Mouse (Mus musculus): ENCODE data around the gene Tm6sf2. TPM values are rescaled to one million over a fixed set of nuclear protein-coding genes. Genes with fewer than 3 reads are reported as not detected.

Tm6sf2 gene
- polyA plus RNA-seq (2012; fragmentation: generic; extraction: Trizol), result 1 to 10 TPM in 1 of 2 experiments, under 1 TPM in 1; 0.15 to 1.4 TPM

GRCm38 (mm10) chr8:70072441-70073069 lies at the start of gene Tm6sf2:
Gene Tm6sf2 (plus strand): TSS chr8:70072924.

GRCm38 (mm10) chr8:70042583-70043455 lies 29.9 kb upstream of the Tm6sf2 start, which contains the start of the genes Mau2 and Sugp1:
Gene Mau2 (minus strand): TSS chr8:70042734.
Gene Sugp1 (plus strand): TSS chr8:70042813.

DNA sequence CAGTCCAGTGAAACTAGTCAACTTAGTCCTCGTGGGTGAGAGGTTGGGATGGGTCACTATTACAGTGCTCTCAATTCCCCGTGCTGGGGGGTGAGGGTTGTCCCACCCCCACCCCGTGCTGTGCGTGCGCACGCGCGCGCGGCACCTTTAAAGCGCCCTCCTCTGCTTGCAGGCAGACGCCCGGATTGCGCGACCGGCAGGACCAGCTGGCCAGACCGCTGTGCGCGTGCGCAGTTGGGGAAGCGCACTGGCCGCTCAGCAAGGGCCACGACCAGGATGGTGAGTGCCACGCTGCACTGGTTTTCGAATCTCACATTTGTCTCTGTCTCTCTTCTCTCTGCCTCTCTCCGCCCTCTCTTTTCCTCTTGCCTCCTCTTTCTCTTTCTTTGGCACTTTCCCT lies 10.6 kb downstream of the Tm6sf2 start, which contains the start of gene Hapln4:
TSS of gene Hapln4 (plus strand) at position 173 of the 400 bp plus-strand sequence.

GRCm38 (mm10) chr8:70120667-70121066 lies 47.9 kb downstream of the Tm6sf2 start, which contains the start of gene Ncan:
Gene Ncan (minus strand): TSS chr8:70120873.

Other genes with a start within 250 kb of the Tm6sf2 start
- 1 to 10 TPM; 2.6 to 3.5 TPM for gene Pbx4, start 240.4 kb upstream of the Tm6sf2 start, polyA plus RNA-seq (2012; fragmentation: generic; extraction: Trizol)
- gene Cilp2, start 185.2 kb upstream of the Tm6sf2 start, polyA plus RNA-seq (2012; fragmentation: generic; extraction: Trizol), result under 1 TPM in 1 of 2 experiments, not detected in 1; 0.07 TPM
- under 1 TPM; 0.13 to 0.72 TPM for gene Tssk6, start 170.7 kb upstream of the Tm6sf2 start, polyA plus RNA-seq (2012; fragmentation: generic; extraction: Trizol)
- gene Ndufa13, start 170.4 kb upstream of the Tm6sf2 start, polyA plus RNA-seq (2012; fragmentation: generic; extraction: Trizol), result 100 to 1,000 TPM; 233 to 235 TPM
- 10 to 100 TPM in 1 of 2 experiments, 1 to 10 TPM in 1; 8.5 to 22.4 TPM for gene Yjefn3, start 170.2 kb upstream of the Tm6sf2 start, polyA plus RNA-seq (2012; fragmentation: generic; extraction: Trizol)
- gene Gatad2a, start 76.5 kb upstream of the Tm6sf2 start, polyA plus RNA-seq (2012; fragmentation: generic; extraction: Trizol), result 10 to 100 TPM; 18.8 to 24.7 TPM
- 10 to 100 TPM in 1 of 2 experiments, 1 to 10 TPM in 1; 8.4 to 34.1 TPM for gene Mau2, start 30.2 kb upstream of the Tm6sf2 start, polyA plus RNA-seq (2012; fragmentation: generic; extraction: Trizol)
- 10 to 100 TPM; 24.7 to 34.4 TPM for gene Sugp1, start 30.1 kb upstream of the Tm6sf2 start, polyA plus RNA-seq (2012; fragmentation: generic; extraction: Trizol)
- gene Hapln4, start 10.5 kb downstream of the Tm6sf2 start, polyA plus RNA-seq (2012; fragmentation: generic; extraction: Trizol), result 1 to 10 TPM in 1 of 2 experiments, under 1 TPM in 1; 0.66 to 1.2 TPM
- under 1 TPM; under 0.01 to 0.06 TPM for gene Ncan, start 47.9 kb downstream of the Tm6sf2 start, polyA plus RNA-seq (2012; fragmentation: generic; extraction: Trizol)
- gene Nr2c2ap, start 58.4 kb downstream of the Tm6sf2 start, polyA plus RNA-seq (2012; fragmentation: generic; extraction: Trizol), result 10 to 100 TPM; 28.9 to 68.0 TPM
- 10 to 100 TPM in 1 of 2 experiments, 1 to 10 TPM in 1; 7.9 to 19.7 TPM for gene Rfxank, start 66.2 kb downstream of the Tm6sf2 start, polyA plus RNA-seq (2012; fragmentation: generic; extraction: Trizol)
- gene Borcs8, start 66.6 kb downstream of the Tm6sf2 start, polyA plus RNA-seq (2012; fragmentation: generic; extraction: Trizol), result 10 to 100 TPM; 44.4 to 92.4 TPM
- under 1 TPM; 0.19 to 0.79 TPM for gene Mef2b, start 66.8 kb downstream of the Tm6sf2 start, polyA plus RNA-seq (2012; fragmentation: generic; extraction: Trizol)
- 10 to 100 TPM; 20.8 to 81.8 TPM for gene Tmem161a, start 99.4 kb downstream of the Tm6sf2 start, polyA plus RNA-seq (2012; fragmentation: generic; extraction: Trizol)
- 10 to 100 TPM in 1 of 2 experiments, under 1 TPM in 1; 0.89 to 18.9 TPM for gene Slc25a42, start 139.4 kb downstream of the Tm6sf2 start, polyA plus RNA-seq (2012; fragmentation: generic; extraction: Trizol)
- 10 to 100 TPM in 1 of 2 experiments, 1 to 10 TPM in 1; 10.0 to 33.2 TPM for gene Sugp2, start 161.3 kb downstream of the Tm6sf2 start, polyA plus RNA-seq (2012; fragmentation: generic; extraction: Trizol)
- 10 to 100 TPM; 33.5 to 33.9 TPM for gene Armc6, start 161.5 kb downstream of the Tm6sf2 start, polyA plus RNA-seq (2012; fragmentation: generic; extraction: Trizol)
- gene Homer3, start 209.9 kb downstream of the Tm6sf2 start, polyA plus RNA-seq (2012; fragmentation: generic; extraction: Trizol), result 10 to 100 TPM; 28.6 to 58.1 TPM
- 10 to 100 TPM; 61.1 to 69.1 TPM for gene Ddx49, start 229.6 kb downstream of the Tm6sf2 start, polyA plus RNA-seq (2012; fragmentation: generic; extraction: Trizol)
- 100 to 1,000 TPM; 192 to 229 TPM for gene Cope, start 229.6 kb downstream of the Tm6sf2 start, polyA plus RNA-seq (2012; fragmentation: generic; extraction: Trizol)
- gene Cers1, start 242.9 kb downstream of the Tm6sf2 start, polyA plus RNA-seq (2012; fragmentation: generic; extraction: Trizol), result 1 to 10 TPM in 1 of 2 experiments, under 1 TPM in 1; 0.94 to 8.5 TPM